Mouse (Mus musculus) megakaryocyte, embryonic 14.5 days (primary cell): ENCODE measurements around the gene Tcn2. TPM values are rescaled to one million over a fixed set of nuclear protein-coding genes. Genes with fewer than 3 reads are reported as not detected.

Experiments
- H3K27me3 ChIP-seq: replicated peaks from 2 replicates; pipeline ENCODE3; 2012; ENCODE audit warnings: inconsistent platforms
- H3K36me3 ChIP-seq: replicated peaks from 2 replicates; pipeline ENCODE3; 2012; ENCODE audit warnings: low read length, inconsistent platforms, mixed read lengths
- H3K4me1 ChIP-seq: 2 replicates; pipeline ENCODE4 v1.6.1; 2012; ENCODE audit warnings: inconsistent platforms
- H3K4me3 ChIP-seq: replicated peaks from 2 replicates; pipeline ENCODE3; 2012; ENCODE audit warnings: moderate library complexity, mild to moderate bottlenecking, inconsistent platforms
- H3K9me3 ChIP-seq: 2 replicates; pipeline ENCODE4 v1.6.1; 2012; ENCODE audit warnings: inconsistent platforms
- FLI1 ChIP-seq: IDR thresholded peaks from 2 replicates; pipeline ENCODE4 v1.6.1; 2012; ENCODE audit warnings: low read length, inconsistent platforms, mixed read lengths
- GATA1 ChIP-seq: IDR thresholded peaks from 3 replicates; pipeline ENCODE4 v1.6.1; 2012; ENCODE audit warnings: mixed read lengths, low read length, inconsistent platforms, borderline replicate concordance
- polyA plus RNA-seq: library from polyadenylated mRNA; stranded (reverse); fragments of >175 nt; gene quantifications from 2 replicates; pipeline ENCODE4 v1.2.3, GENCODE M21; 2012; ENCODE audit warnings: low replicate concordance; ENCODE audit not compliant: insufficient read depth

The Tcn2 gene
- polyA plus RNA-seq, 1 experiment: 9.7 TPM

GRCm38 (mm10) chr11:3903046-3903445 is 28.9 kb downstream of the Tcn2 start:
- Histone ChIP-seq H3K4me1 (peaks cover 23% of the 10 kb centered on the region), H3K4me3 (no peak overlapping the region), H3K36me3 (peaks cover 50% of the 10 kb centered on the region), H3K9me3 (no peaks in the 10 kb centered on the region), H3K27me3 (peaks cover 7% of the 10 kb centered on the region)
- TF ChIP-seq GATA1: no peak
- TF ChIP-seq FLI1: no peak

GRCm38 (mm10) chr11:3902516-3902915 is 29.4 kb downstream of the Tcn2 start:
- Histone ChIP-seq H3K27me3 (peaks cover 7% of the 10 kb centered on the region), H3K4me3 (no peak overlapping the region), H3K36me3 (peaks cover 50% of the 10 kb centered on the region), H3K9me3 (no peaks in the 10 kb centered on the region), H3K4me1 (peaks cover 18% of the 10 kb centered on the region)
- TF ChIP-seq FLI1: no peak
- no peak for TF ChIP-seq GATA1

- H3K27me3 ChIP-seq: peaks cover 19% of the 10 kb centered on the region
- peaks cover 40% of the 10 kb centered on the region for H3K36me3 ChIP-seq
- H3K9me3 ChIP-seq: no peaks in the 10 kb centered on the region
- TF ChIP-seq GATA1: no peak
- TF ChIP-seq FLI1: no peak
- H3K4me3 ChIP-seq: peak overlapping the region; percentile 19
- H3K4me1 ChIP-seq: peaks cover 18% of the 10 kb centered on the region
These were observed 31.7 kb downstream of the Tcn2 start for GRCm38 (mm10) chr11:3900296-3900695.

- H3K4me3 ChIP-seq: peak overlapping the region; percentile 91
- peaks cover 27% of the 10 kb centered on the region for H3K36me3 ChIP-seq
- H3K9me3 ChIP-seq: no peaks in the 10 kb centered on the region
- TF ChIP-seq FLI1: no peak
- no peak for TF ChIP-seq GATA1
- peaks cover 34% of the 10 kb centered on the region for H3K27me3 ChIP-seq
- H3K4me1 ChIP-seq: peaks cover 22% of the 10 kb centered on the region
These were observed 36.0 kb downstream of the Tcn2 start for GRCm38 (mm10) chr11:3895933-3896332.

GRCm38 (mm10) chr11:3895458-3895857 is 36.5 kb downstream of the Tcn2 start:
- Histone ChIP-seq H3K9me3 (no peaks in the 10 kb centered on the region), H3K27me3 (peaks cover 37% of the 10 kb centered on the region), H3K4me1 (peaks cover 22% of the 10 kb centered on the region), H3K4me3 (peak overlapping the region; percentile 91), H3K36me3 (peaks cover 27% of the 10 kb centered on the region)
- no peak for TF ChIP-seq GATA1
- no peak for TF ChIP-seq FLI1

GRCm38 (mm10) chr11:3894406-3895281 is 37.3 kb downstream of the Tcn2 start, which contains the start of the genes 4921536K21Rik and Dusp18:
Gene 4921536K21Rik, minus strand, starts transcription at chr11:3895098.
Gene Dusp18, plus strand, starts transcription at chr11:3895240.
- no peak for TF ChIP-seq FLI1
- TF ChIP-seq GATA1: peak; percentile 94
- peaks cover 27% of the 10 kb centered on the region for H3K36me3 ChIP-seq
- H3K4me3 ChIP-seq: peak within 1 kb of the TSS; percentile 91

GRCm38 (mm10) chr11:3893970-3894369 is 38.0 kb downstream of the Tcn2 start:
- Histone ChIP-seq H3K9me3 (no peaks in the 10 kb centered on the region), H3K27me3 (peaks cover 45% of the 10 kb centered on the region), H3K4me3 (no peak overlapping the region), H3K4me1 (peaks cover 16% of the 10 kb centered on the region), H3K36me3 (peaks cover 27% of the 10 kb centered on the region)
- TF ChIP-seq GATA1 (no peak), FLI1 (no peak)

More at GRCm38 (mm10) chr11:3894406-3895281, 37.3 kb downstream of the Tcn2 start, which contains the start of the genes 4921536K21Rik and Dusp18:
- peaks cover 16% of the 10 kb centered on the region for H3K4me1 ChIP-seq
- H3K27me3 ChIP-seq: peaks cover 43% of the 10 kb centered on the region
- no peaks in the 10 kb centered on the region for H3K9me3 ChIP-seq

GRCm38 (mm10) chr11:3887331-3887730 is 44.6 kb downstream of the Tcn2 start:
- H3K4me1 ChIP-seq: peaks cover 9% of the 10 kb centered on the region
- TF ChIP-seq GATA1: no peak
- no peak for TF ChIP-seq FLI1
- no peak overlapping the region for H3K4me3 ChIP-seq
- no peaks in the 10 kb centered on the region for H3K9me3 ChIP-seq
- no peaks in the 10 kb centered on the region for H3K36me3 ChIP-seq
- peaks cover 44% of the 10 kb centered on the region for H3K27me3 ChIP-seq

GRCm38 (mm10) chr11:3883711-3884110 is 48.2 kb downstream of the Tcn2 start:
- TF ChIP-seq FLI1: no peak
- no peak for TF ChIP-seq GATA1
- Histone ChIP-seq H3K4me1 (peaks cover 10% of the 10 kb centered on the region), H3K27me3 (peaks cover 48% of the 10 kb centered on the region), H3K9me3 (no peaks in the 10 kb centered on the region), H3K4me3 (no peak overlapping the region), H3K36me3 (no peaks in the 10 kb centered on the region)

- H3K9me3 ChIP-seq: no peaks in the 10 kb centered on the region
- H3K4me1 ChIP-seq: peaks cover 9% of the 10 kb centered on the region
- no peak overlapping the region for H3K4me3 ChIP-seq
- no peaks in the 10 kb centered on the region for H3K36me3 ChIP-seq
- no peak for TF ChIP-seq FLI1
- no peak for TF ChIP-seq GATA1
- peaks cover 47% of the 10 kb centered on the region for H3K27me3 ChIP-seq
These were observed 52.1 kb downstream of the Tcn2 start for GRCm38 (mm10) chr11:3879836-3880235.
